Mouse (Mus musculus) monocyte, adult 2 months (primary cell): ENCODE data around the gene Plxna1.
A peak's percentile ranks its signal among the peaks of the same experiment; 100 is the strongest.

ENCODE experiments used
- DNase-seq, 2 experiments: peaks; one replicate each; pipeline ENCODE4 v3.0.0; 2022; ENCODE audit warnings: low spot score in 2 of 2, low read depth in 1 of 2

Plxna1 gene

GRCm38 (mm10) chr6:89333964-89334702 lies 28.3 kb downstream of the Plxna1 start:
- no peak for DNase-seq

- no peak for DNase-seq
Observed at GRCm38 (mm10) chr6:89330957-89331356, 31.5 kb downstream of the Plxna1 start.

GRCm38 (mm10) chr6:89328634-89329033 lies 33.8 kb downstream of the Plxna1 start:
- no peak for DNase-seq

GRCm38 (mm10) chr6:89327746-89328491 lies 34.5 kb downstream of the Plxna1 start:
- no peak for DNase-seq

- DNase-seq: no peak
Observed at GRCm38 (mm10) chr6:89324842-89325241, 37.6 kb downstream of the Plxna1 start.

GRCm38 (mm10) chr6:89315263-89315662 lies 47.2 kb downstream of the Plxna1 start:
- no peak for DNase-seq

GRCm38 (mm10) chr6:89311518-89311917 lies 50.9 kb downstream of the Plxna1 start:
- no peak for DNase-seq

GRCm38 (mm10) chr6:89310236-89310635 lies 52.2 kb downstream of the Plxna1 start:
- DNase-seq: no peak

- no peak for DNase-seq
Observed at GRCm38 (mm10) chr6:89308213-89308973, 54.0 kb downstream of the Plxna1 start.

GRCm38 (mm10) chr6:89304375-89305058 lies 57.9 kb downstream of the Plxna1 start:
- DNase-seq: no peak

GRCm38 (mm10) chr6:89299818-89300217 lies 62.6 kb downstream of the Plxna1 start:
- no peak for DNase-seq

- no peak for DNase-seq
Observed at GRCm38 (mm10) chr6:89296909-89297695, 65.3 kb downstream of the Plxna1 start.

GRCm38 (mm10) chr6:89296001-89296709 lies 66.3 kb downstream of the Plxna1 start:
- no peak for DNase-seq

GRCm38 (mm10) chr6:89294621-89295020 lies 67.8 kb downstream of the Plxna1 start:
- DNase-seq: peak in 1 of 2 experiments; percentile 14

GRCm38 (mm10) chr6:89291494-89291893 lies 70.9 kb downstream of the Plxna1 start:
- no peak for DNase-seq

GRCm38 (mm10) chr6:89288156-89288555 lies 74.3 kb downstream of the Plxna1 start:
- DNase-seq: no peak

- DNase-seq: peak in 1 of 2 experiments; percentile 45
Observed at GRCm38 (mm10) chr6:89286700-89287428, 75.6 kb downstream of the Plxna1 start.

- no peak for DNase-seq
Observed at GRCm38 (mm10) chr6:89286286-89286655, 76.1 kb downstream of the Plxna1 start.
